Mouse (Mus musculus) brown adipose tissue, adult 24 weeks (tissue): Measurements from ENCODE around the gene Celf1. TPM values are rescaled to one million over a fixed set of nuclear protein-coding genes. Genes with fewer than 3 reads are reported as not detected.
"Not testable (repeated sequence)": the region's sequence is repeated elsewhere in the genome, so short reads cannot be mapped to it uniquely, and the experiment has no call there.

Experiments
- H3K27ac ChIP-seq: fragments of 200-500 bp; replicated peaks from 2 replicates; pipeline ENCODE4 v1.5.1; 2012; ENCODE audit warnings: low read depth, mild to moderate bottlenecking, low read length
- H3K4me1 ChIP-seq: fragments of 200-500 bp; 2 replicates; pipeline ENCODE4 v1.6.1; 2012; ENCODE audit warnings: low read length, mixed read lengths; ENCODE audit not compliant: control insufficient read depth, insufficient read depth, insufficient read length
- H3K4me3 ChIP-seq: fragments of 200-500 bp; 2 replicates; pipeline ENCODE4 v1.5.1; 2012; ENCODE audit warnings: low read depth, mild to moderate bottlenecking, low read length, moderate library complexity; ENCODE audit not compliant: insufficient read depth
- polyA plus RNA-seq: library from polyadenylated mRNA; stranded (reverse); fragments of >200 nt; gene quantifications from 2 replicates; pipeline ENCODE4 v1.2.4, GENCODE M21; 2012; ENCODE audit not compliant: missing spikeins, insufficient read depth, insufficient read length

Gene Celf1
- 42.6 and 48.6 TPM in 2 replicates for polyA plus RNA-seq

DNA sequence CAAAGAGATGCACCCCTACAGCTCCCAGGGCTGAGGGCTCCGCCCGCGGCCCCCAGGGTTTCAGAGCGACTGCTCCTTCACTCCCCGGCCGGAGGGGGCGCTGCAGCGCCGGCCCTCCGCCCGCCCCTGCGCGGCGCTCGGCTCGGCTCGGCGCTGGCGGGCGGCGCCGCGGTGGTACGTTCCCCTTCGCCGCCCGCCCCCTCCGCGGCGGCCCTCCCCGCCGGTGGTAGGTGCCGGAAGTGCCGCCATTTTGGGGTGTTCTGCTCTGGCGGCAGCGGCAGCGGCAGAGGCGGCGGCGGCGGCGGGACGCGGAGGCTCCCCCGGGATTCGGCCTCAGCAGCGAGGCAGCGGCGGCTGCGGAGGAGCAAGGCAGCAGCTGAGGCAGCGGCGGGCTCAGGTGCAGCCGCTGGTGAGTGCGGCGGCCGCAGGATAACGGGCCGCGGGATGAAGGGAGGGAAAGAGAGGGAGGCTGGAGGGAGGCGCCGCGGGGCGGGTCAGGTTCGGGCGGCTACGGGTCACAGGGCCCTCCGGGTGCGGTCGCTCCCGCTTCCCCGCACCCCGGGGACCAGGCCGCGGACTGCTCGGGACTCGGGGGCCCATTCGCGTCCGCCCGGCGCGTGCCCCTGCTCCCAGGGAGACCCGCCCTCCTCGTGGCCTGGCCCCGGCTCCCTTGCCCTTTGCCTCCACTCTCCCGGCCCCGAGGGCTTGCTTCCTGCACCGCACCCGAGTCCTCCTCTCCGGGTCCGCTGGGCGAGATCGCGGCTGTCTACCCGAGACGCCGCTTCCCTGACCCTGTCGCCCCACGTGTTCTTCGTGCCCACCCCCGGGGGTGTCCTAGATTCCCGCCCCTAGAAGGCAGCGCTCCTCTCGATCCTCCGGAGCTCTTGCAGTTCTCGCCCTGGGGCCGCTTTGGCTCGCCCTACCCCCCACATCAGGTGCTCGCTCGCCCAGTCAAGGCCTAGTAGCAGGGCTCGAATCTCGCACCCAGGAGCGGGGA, at the start of gene Celf1:
Gene Celf1, plus strand, starts transcription at position 150 of the 997 bp plus-strand sequence.
- peaks cover 8% of the 10 kb centered on the region; the same call in 1 of the 2 replicates for H3K4me1 ChIP-seq
- H3K4me3 ChIP-seq, result peak within 1 kb of the TSS; percentile 95

DNA sequence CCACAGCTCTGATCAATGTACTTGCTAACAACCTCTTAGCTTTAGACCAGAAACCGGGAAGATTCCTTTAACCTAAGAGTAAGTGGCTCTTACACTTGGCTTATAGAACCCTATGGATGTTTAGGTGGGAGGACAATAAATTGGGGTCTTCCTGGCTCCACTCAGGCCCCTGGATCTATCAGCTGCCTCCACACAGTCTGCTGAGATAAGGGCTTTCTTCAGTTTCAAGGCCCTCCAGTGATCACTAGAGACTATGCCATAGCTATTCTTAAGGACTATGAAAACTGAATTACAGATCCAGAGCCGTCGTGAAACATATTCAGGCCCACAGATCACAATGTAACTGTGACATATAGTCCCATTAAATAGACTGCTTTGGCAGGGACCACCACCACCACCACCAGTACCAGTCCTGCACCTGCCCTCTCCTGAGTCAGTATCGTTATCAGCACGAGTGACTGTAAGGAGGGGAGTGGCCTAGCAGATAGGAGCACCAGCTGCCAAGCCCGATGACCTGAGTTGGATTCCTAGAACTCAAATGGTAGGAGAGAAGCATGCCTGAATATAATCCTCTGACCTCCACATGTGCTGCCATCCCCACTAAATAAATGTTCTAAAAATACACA, 46.4 kb upstream of the Celf1 start:
- no peaks in the 10 kb centered on the region for H3K4me1 ChIP-seq
- H3K27ac ChIP-seq, result no peak overlapping the region
- H3K4me3 ChIP-seq, result no peak overlapping the region

More for the DNA sequence above, at the start of gene Celf1:
- H3K27ac ChIP-seq, result peak within 1 kb of the TSS; percentile 85

DNA sequence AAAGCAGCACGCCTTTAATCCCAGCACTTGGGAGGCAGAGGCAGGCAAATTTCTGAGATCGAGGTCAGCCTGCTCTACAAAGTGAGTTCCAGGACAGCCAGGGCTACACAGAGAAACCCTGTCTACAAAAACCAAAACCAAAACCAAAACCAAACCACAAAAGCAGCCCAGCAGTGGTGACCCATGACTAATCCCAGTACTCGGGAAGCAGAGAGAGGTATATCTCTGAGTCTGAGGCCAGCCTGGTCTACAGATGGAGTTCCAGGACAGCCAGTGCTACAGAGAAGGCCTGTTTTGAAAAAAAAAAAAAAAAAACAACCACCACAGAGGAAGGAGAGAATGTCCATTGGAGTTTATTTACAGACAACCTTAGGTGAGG, 45.9 kb upstream of the Celf1 start:
- not testable (repeated sequence) for H3K4me1 ChIP-seq, H3K27ac ChIP-seq, H3K4me3 ChIP-seq

DNA sequence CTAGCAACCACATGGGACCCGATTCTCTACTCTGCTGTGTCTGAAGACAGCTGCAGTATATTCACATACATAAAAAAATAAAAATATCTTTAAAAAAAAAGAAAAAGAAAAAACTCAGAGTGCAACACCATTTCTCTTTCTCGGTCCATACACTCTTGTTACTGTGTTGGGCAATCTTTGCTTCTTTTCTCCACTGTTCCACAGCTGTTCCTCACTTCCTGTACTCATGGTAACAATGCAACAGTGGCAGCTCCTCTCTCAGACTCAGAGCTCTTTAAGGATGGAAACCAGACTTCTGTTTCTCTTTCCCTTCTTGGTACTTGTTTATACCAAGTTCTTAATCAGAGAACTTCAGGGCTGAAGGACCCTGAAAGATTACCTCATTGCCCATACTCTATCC, 36.8 kb upstream of the Celf1 start:
- peak overlapping the region; percentile 80 for H3K4me3 ChIP-seq
- peak overlapping the region; percentile 97 for H3K27ac ChIP-seq

DNA sequence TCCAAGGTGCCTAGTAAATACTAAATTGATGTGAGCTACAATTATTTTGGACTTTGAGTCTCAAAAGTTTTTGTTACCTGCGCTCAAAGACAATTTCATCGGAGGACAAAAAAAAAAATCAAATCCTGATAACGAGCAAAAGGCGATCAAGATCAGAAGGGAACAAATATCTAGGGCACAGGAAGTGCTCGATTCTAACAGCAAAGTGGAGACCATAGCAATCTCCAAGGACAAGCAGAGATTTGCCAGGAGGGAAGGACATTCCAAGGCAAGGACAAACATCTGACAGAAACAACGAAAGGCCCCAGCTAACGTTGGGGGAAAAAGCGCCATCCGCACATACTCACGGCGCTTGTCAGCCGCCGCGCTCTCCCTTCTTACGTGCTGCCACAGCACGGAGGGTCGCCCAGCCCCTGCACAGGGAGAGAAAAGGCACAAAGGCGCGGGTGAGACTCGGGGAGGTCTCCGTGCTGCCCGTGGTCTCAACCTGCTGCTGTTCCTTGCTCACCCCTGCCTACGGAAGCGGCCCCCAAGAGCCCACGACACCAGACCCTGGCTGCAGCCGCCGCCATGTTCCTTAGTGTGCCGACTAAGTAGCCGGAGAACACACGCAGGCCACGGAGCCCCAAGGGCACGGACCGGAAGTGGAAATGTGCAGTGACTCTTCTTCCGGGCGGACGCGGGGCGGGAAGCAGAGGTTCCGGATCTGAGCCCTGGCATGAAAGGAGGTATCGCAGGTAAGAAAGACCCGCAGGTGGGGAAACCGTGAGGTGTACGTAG, 35.9 kb upstream of the Celf1 start, which contains the start of the genes Kbtbd4 and Ndufs3:
Gene Kbtbd4, plus strand, starts transcription at position 665 of the 780 bp plus-strand sequence.
Gene Ndufs3, minus strand, starts transcription at position 752 of the 780 bp plus-strand sequence.
- Histone ChIP-seq H3K4me3 (peak within 1 kb of the TSS; percentile 80), H3K4me1 (peaks cover 5% of the 10 kb centered on the region; the same call in 1 of the 2 replicates), H3K27ac (peak within 1 kb of the TSS; percentile 97)

More for the DNA sequence above, 36.8 kb upstream of the Celf1 start:
- H3K4me1 ChIP-seq, result peaks cover 5% of the 10 kb centered on the region; the same call in 1 of the 2 replicates

DNA sequence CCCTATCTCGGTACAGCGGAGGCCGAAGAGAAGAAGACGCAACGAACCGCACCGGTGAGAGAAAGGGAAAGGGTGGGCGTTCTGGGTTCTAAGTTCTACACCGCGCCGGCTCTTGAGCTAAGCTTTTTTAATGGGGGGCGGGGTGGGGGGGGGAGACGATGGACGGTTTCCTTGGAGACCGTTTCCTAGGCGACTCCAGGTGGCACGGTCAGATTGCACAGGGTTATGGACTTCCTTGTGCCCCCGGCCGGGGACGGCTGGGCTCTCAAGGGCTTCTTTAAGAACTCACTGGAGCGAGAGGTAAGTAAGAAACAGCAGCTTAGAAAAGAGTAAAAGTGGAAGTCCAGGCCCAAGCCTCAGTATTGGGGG, 35.3 kb upstream of the Celf1 start:
- peak overlapping the region; percentile 80 for H3K4me3 ChIP-seq
- H3K27ac ChIP-seq, result peak overlapping the region; percentile 92
- peaks cover 5% of the 10 kb centered on the region; the same call in 1 of the 2 replicates for H3K4me1 ChIP-seq

DNA sequence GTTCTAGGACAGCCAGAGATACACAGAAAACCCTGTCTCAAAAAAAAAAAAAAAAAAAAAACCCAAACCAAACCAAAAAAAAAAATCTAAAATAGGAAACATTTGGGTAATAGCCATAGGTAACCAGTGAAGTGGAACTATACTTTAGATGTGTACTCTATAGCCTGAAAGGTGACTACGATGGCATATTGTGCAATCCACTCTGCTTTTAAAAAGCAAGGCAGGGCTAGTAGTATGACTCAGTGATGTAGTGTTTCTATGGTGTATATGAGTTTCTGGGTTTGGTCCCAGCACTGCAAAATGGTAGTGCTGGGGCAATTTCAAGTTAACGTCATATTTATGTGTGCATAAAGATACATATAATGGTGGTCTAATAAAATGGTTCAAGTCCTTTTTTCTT, 33.5 kb upstream of the Celf1 start:
- no peak overlapping the region for H3K4me3 ChIP-seq
- no peak overlapping the region for H3K27ac ChIP-seq
- H3K4me1 ChIP-seq, result peaks cover 5% of the 10 kb centered on the region; the same call in 1 of the 2 replicates

DNA sequence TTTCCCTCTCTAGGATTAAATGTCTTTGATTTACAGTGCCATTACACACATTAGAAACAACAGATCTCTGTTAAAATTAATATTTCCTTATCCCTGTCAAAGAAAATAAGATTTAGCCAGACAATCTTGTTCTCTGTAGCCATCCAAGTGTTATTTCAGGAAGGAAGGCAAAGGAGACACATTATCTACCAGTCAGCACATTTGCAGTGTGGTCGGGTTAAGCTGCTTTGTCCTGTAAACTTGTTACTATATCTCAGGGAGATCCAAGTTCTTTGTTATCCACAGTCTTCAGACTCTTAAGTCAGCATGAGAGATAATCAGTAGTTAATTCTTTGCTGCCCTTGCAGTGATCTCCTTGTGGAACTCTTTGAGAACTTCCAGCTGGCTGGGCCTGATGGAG, 29.3 kb upstream of the Celf1 start:
- H3K27ac ChIP-seq, result no peak overlapping the region
- H3K4me3 ChIP-seq, result no peak overlapping the region
- peaks cover under 1% of the 10 kb centered on the region for H3K4me1 ChIP-seq

DNA sequence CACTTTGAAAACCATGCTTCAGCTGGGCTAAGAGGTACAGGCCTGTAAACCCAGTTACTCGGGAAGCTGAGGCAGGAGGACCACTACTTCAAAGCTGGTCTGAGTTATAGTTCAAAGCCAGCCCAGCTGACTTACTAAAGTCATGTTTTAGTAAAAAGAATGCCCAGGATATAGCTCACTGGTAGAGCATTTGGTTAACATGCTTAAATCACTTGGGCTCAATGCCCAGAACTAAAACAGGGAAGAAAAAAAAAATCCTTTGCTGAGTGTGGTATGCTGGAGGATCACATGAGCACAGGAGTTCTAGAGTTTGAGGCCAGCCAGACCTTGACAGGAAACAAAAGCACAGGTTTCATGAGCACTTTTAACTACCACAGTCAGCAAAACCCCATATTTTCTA, 28.5 kb upstream of the Celf1 start:
- no peak overlapping the region for H3K27ac ChIP-seq

DNA sequence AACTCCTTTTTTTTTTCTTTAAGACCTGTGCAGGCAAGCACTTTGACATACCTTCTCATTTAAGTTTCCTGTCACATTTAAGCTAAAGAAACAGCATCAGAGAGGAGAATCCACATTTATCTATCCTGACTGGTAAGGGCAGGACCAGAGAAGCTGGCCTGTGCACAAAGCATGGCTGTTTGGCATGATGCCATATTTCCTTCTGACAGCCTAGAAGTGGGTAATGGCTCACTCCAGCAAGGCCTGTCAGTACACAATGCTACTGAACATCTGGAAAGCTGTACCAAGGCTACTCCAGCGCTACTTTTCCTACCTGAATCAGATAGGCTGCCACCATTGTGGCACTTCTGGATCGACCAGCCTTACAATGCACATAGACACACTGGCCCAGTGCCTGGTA, 26.5 kb upstream of the Celf1 start:
- no peak overlapping the region for H3K4me3 ChIP-seq
- no peak overlapping the region for H3K27ac ChIP-seq
- peaks cover 5% of the 10 kb centered on the region for H3K4me1 ChIP-seq

More for the DNA sequence above, 28.5 kb upstream of the Celf1 start:
- no peak overlapping the region for H3K4me3 ChIP-seq
- peaks cover 5% of the 10 kb centered on the region for H3K4me1 ChIP-seq

DNA sequence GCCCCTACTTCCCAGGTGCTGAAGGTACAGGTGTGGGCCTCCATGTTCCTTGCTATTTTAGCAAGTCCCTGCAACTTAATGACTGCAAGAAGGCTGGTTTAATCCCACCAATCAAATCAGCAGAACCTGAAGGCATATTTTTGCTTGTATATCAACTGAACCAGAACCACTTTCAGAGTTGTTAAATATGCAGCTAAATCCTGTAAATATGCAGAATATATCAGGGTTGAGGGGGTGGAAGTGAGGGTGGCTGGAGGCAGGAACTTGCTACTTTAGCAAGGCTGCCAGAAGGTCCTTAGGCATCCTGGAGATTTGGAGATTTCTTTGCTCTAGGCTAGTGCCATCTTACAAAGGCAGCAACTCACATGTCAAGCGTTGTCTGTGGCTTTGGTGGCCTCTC, 24.7 kb upstream of the Celf1 start:
- Histone ChIP-seq H3K27ac (no peak overlapping the region), H3K4me3 (0 out of 2 replicates have a peak overlapping the region, but pooled peaks have one; percentile 28), H3K4me1 (peaks cover 5% of the 10 kb centered on the region)

DNA sequence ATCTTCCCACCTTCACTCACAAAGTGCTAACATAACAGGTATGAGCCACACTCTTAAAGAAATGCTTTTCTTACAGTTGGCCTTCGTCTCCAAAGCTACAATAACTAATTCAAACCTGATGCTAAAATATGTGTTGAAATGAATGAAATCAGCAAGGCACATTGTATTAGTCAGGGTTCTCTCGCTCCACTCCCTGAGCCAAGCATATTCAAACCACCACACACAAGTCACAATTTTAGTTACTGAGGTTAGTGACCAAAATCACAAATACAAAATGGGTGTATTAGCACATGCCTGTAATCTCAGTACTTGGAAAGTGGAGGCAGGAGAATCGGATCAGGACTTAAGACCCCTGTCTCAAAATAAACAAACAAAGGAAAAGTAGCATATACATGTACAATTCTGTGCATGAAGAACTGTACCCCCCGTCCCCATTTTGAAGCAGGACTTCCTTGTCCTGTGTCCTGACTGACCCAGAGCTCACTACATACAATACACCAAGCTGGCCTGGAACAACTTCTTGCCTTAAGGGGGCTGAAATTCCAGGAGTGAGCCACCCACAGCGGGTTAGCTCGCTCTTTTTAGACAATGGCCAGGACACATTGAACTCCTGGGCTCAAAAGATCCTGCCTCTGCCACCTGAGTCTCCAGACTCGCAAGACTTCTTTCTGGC, 23.5 kb upstream of the Celf1 start:
- Histone ChIP-seq H3K4me3 (peak overlapping the region; percentile 96), H3K4me1 (peaks cover 5% of the 10 kb centered on the region), H3K27ac (peak overlapping the region; percentile 85)

DNA sequence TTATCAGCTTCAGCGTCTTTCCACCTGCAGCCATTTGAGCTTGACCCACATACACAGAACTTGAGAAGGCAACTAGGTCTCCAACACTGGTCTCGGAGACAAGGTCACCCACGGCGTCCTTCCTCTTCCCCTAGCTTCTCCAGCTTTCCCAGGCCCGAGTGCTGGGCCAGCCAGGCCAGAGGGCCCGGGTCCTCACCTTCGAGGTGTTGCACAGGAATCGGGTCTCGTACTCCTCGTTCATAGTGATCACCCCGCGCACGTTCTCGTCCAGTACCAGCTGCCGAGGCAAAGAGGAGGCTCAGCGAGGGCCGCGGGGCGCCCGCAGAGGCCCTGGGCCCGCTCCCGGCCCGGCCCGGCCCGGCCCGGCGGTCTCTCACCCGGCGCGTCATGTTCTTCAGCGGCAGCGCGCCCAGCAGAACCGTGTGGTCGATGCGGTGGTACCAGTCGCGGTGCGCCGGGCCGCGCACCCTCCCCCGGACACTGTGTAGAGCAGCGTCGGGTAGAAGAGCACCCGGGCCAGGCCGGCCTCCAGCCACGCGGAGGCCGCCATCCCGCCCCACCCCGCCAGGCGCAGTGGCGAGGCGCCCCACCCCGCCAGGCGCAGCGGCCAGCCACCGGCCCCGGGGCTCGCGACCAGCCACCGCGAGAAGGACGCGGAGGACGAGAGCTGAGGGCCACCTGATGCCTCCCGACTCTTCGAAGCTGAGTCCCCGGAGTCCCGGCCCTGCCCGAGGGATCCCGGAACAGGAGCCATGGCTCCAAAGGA, 22.8 kb upstream of the Celf1 start:
- peak overlapping the region; percentile 85 for H3K27ac ChIP-seq
- H3K4me3 ChIP-seq, result peak overlapping the region; percentile 96
- H3K4me1 ChIP-seq, result peaks cover 5% of the 10 kb centered on the region
